Mouse (Mus musculus) retina, embryonic 14.5 days (tissue): ENCODE measurements around the gene Matn4.

Experiments used
- DNase-seq: peaks from one replicate; pipeline ENCODE4 v3.0.0-alpha.2; 2015; ENCODE audit warnings: low spot score

The Matn4 gene

DNA sequence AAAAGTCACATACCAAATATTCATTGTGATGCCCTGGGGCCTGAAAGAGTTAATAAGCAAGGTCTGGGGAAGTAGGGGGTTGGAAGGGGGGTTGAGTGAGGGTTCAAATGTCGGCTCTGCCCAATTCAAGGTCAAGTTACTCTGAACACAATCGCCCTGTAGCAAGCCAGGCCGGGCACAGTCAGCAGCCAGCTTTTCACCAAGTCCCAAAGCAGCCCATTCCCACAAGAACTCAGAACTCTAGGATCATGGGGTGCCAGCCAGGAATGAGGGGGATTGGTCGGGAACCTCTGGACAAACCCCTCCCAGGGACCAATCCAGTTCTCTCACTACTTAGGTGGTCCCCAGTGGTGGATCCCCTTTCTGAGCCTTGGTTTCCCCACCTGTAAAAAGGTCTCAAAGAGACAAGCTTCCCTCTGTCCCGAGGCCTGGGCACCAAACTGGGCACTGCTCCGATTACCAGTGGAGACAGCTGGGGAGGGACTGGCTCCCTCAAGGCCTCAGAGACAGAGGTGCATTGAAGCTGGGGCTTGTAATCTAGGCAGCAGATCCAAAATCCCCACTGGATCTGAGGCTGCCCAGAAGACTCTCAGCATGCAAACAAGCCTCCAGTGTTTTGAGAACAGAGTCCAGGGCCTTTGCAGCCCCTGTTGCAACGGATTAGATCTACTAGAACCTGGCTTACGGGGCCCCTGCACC is 31.4 kb upstream of the Matn4 start:
- no peak for DNase-seq

DNA sequence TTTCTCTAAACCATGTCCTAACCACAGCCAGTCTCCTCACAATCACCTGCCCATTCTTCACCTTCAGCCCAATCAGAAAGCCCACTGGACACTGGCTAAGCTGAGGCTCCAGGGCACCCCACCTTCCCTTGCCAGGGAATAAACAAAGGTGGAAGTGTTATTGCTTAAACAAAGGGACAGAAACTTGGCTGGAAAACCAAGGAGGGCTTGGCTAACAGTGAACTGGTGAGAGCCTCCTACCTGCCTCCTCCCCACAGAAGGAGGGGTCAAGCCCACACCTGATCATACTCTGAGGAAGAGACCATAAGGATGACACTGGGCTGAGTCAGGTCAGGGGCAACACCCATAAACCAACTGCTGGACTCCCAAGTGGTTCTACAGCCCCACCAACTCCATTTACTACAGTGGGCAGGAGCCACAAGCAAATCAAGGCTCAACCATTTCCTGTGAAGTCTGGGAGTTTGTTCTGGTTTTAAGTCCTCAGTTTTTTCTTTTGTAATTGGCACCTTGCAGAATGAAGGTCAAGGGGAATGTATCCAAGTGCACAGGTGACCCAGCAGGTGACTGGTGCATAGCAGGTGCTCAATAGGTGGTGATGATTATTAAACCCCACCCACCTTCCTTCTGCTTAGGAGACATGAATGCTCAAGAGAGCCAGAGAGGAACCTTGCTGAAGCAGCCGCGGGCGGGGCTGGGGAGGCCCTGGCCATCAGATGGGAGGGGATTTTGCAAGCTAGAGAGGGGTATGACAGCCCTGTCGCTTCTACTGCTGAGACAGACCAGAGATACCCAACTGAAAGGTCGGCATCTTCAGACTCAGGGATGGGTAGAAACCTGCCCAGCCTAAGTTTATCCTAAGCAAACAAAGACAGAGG is 30.5 kb upstream of the Matn4 start:
- no peak for DNase-seq

DNA sequence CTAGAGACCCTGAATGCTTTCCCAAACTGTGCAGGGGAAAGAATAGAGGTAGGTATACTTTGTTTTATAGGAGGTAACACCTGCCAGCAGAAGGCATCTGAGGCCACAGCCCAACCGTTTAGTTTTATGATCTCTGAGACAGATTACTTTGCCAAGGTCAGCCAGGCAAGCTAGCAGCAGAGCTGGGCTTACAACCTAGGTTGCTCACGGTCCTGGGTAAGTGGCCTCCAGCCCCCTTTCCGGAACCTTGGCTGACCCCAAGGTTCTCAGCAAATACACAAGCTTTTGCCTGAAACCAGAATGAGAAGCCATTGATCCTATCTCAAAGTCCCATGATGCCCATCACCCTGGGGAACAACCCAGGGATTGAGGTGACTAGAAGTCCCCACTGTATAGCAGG is 29.7 kb upstream of the Matn4 start:
- no peak for DNase-seq

DNA sequence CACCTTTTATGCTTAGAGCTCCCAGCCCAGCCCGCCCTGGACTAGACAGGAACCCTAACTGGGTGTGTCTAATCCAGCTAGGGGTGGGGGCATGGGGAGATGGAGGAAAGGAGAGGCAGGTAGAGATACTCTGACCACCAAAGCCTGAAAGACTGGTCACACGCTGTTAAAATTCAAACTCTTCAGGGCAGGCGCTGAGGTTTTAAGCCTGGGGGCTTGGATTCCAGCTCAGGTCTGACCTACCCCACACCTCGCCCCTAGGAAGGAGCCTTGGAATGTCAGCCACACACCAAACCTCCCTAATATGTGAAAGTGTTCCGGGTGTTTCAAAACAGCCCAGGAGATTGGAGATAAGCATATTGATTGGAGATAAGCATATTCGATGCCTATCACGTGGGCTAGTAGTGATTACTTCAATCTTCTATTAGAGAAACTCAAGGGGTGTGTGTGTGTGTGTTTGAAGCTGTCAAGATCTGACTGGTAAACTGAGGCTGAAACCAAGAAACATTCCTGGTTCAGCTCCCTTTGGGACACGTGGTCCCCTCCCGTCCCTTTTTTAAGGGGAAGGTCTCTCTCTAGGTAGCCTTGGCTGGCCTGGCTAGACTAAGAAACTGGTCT is 28.4 kb upstream of the Matn4 start:
- DNase-seq: no peak

DNA sequence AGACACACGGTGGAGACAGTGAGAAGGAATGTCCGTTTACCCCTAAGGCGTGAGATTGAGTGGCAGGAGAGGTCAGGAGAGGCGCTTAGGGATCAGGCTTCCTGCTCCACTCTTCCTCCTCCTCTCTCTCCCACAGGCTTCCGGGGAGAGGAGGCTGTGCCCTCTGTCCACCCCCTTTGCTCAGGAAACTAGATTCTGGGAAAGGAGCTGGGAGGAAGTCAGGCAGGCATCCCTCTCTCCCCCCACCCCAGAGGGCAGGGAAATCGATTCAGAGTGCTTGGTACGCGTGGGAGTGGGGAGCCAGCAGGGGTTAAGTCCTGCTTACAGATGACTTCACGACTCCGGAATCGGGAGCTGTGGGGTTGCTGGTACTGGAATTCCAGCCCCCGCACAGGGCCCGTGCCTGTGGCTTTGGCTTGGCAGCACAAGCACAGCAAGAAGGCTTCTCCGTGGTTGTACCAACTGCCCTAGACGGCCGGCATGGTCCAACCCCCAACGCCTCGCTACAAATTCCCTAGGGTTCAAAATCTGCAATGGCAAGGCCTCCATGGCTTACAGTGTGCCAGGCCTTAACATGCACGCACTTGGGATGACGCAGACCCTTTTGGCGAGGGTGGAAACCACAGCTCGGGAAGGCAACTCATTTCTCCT is 27.7 kb upstream of the Matn4 start:
- no peak for DNase-seq

DNA sequence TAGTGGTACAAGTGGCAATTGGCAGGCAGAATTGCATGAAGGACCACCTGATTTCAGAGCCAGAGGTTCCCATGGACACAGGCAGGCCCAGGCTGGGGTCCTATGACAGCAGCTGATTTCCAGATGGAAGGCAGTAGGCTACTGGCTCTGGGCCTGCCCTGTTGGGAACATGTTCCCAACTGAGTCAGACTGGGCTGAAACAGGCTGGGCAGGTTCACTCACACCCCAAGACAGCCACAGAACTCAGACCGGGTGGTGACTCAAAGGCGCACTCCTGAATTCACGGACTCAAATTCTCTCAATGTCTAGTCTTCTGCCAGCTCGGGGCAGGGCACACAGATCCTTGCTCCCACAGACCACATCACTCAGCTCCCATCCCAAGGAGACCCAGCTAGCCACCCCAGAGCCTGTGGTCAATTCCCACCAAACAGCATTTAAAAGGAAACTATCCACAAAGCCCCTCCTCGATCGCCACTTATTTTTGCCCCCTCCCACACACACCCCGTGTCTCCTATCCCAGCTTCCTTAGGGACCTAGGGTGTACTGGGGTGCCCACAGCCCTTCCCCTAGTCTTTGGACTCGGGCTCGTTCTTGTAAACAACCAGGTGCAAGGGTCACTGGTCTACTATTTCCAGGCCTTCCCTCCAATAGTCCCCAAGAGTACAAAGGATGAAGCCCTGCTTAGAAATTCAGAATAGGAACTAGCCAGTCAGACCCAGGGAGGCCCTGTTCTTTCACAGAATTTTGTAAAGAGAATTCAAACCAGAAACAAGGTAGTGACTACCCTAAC is 26.9 kb upstream of the Matn4 start:
- DNase-seq: no peak

DNA sequence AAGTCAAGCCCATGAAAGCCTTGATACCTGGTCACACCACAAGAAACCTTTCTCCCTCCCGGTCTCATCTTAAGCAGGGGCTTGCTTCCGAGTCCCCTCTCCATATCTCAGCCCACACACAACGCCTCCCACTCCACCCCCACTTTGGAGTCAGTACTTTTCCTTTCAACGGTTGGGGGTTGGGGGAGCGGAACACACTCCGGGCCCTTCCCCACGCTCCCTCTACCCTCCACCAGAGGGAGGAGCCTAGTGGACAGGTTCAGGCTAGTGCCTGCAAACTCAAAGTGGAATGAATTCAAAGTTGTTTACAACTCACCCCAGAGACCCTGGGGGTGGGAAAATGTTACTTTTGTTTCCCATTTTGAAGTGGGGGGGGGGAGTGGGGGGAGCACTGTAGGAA is 25.7 kb upstream of the Matn4 start:
- no peak for DNase-seq

DNA sequence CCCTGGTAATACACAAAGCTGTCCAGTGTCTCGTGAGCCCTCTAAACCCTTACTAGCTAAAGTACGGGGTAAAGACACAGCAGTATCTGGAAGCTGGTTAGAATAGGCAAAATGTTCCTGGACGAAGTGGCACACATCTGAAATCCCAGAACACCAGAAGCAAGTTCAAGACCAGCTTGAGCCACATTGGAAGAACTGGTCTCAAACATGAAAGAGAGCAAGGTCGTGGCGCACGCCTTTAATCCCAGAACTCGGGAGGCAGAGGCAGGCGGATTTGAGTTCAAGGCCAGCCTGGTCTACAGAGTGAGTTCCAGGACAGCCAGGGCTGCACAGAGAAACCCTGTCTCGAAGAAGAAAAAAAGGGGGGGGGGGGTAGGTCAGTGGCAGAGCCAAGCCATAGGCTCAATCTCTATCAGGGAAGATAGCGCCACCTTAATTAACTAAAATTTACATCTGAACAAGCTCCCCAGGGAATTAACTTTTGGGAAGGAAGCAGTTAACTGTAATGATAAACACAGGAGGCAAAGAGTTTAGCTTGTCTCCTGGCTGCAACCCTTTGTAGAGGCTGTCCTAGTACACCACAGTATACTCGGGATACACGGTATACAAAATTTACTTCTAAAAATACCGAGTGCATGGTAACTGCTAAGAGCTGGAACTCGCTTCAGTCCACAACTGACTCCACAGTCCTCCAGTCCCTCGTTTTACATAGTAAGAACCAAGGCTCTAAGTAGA is 25.1 kb upstream of the Matn4 start:
- no peak for DNase-seq

DNA sequence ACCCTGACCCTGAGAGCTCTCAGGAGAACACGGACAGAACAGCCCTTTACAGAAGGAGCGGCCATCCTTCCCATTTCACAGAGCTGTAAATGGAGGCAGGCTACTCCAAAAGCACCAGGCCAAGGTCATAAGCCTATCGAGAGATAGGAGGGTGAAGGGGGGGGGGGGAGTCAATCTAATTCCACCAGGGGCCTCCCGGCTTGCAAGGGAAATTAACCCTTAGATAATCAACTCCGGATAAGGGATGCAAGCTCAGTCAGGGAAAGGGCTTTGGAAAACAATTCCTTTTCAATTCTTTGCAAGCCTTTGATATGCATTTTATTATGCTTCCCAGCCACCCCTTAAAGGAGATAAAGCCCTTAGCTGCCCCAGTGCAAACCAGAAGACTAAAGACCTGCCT is 23.5 kb upstream of the Matn4 start:
- no peak for DNase-seq

DNA sequence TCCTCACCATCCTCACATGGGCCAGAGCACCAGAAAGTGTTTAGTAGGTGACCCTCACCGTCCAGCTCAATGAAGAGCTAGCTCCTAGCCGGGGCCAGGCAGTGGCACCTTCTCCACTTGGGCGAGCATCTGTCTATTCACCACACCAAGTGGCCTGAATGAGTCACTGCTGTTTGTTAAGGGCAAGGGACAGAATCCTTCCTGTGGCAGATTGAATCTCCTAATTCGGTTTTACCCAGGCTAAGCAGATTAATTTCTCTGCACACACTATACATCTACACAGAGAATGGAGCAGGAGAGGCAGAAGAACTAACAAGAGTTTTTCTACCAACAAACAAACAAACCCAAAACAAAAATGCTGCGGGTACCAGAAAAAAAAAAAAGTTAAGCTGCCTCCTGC is 22.0 kb upstream of the Matn4 start:
- DNase-seq: no peak

DNA sequence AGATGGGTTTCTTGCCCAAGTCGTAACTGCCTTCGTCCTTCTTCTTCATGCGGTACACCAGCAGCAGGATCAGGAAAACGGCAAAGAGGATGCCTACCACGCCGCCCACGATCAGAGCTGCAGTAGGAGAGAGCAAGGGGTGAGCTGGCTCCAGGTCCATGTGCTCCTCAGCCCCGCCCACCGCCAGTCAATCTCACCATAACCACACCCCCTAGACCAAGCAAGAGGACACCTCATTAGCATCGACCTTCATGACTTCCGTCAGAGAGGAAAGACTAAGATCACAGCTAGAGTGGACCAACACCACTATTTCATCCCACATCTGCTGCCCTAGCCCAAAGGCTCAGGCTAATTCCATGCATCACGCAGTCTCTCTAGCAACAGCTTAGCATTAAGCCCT is 21.2 kb upstream of the Matn4 start:
- no peak for DNase-seq

DNA sequence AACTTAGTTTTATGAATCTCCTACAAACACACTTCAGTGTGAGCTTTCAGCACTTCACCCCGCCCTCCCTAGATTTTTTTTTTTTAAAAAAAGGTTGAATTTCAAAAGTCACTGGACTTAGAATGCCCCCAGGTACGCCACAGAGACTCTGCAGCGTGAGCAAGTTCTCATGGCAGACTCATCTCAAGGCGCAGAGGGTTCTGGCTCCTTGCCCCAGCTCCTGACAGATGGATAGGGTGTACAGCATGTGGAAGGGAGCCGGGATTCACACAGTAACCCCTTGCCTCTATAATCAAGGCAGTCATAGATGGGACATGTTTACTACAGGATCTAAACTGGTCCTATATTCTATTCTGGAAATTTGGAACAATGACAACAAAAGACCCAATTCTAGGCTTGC is 20.4 kb upstream of the Matn4 start:
- no peak for DNase-seq

DNA sequence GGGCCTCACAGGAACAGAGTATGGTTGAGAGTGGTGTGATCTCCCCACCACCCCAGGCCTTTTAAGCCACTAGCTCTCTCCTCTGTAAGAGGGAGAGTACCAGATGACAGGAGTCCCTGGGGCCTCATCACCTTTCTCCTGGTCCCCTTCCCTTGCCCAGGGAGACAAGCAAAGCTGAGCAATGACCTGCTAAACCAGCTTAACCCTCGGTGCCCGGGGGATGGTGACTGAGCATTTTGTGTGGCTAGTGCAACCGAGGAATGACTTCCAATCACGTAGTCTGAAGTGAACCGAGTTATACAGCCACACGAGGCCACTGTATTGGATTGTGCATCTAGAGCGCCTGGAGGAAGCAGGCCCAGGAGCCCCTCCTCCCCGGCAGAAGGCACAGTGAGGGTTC is 19.4 kb upstream of the Matn4 start:
- no peak for DNase-seq

DNA sequence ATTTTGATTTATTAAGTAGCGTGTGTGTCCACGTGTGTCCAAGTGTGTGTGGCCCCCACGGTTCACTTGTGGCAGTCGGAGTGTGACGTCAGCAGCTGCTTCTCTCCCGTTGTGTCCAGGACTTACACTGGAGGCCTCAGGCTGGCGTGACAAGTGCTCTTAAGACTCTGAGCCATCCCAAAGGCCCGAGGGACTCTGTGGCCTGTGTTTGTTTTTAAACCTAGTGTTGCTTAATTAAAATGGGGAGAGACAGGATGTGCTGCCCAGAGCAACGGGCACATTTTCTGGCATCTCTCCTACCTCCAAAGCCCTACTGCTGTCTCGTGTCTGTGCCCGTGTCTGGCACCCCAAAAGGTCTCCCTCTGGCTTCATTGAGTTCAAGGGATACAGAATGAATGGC is 18.5 kb upstream of the Matn4 start:
- no peak for DNase-seq

DNA sequence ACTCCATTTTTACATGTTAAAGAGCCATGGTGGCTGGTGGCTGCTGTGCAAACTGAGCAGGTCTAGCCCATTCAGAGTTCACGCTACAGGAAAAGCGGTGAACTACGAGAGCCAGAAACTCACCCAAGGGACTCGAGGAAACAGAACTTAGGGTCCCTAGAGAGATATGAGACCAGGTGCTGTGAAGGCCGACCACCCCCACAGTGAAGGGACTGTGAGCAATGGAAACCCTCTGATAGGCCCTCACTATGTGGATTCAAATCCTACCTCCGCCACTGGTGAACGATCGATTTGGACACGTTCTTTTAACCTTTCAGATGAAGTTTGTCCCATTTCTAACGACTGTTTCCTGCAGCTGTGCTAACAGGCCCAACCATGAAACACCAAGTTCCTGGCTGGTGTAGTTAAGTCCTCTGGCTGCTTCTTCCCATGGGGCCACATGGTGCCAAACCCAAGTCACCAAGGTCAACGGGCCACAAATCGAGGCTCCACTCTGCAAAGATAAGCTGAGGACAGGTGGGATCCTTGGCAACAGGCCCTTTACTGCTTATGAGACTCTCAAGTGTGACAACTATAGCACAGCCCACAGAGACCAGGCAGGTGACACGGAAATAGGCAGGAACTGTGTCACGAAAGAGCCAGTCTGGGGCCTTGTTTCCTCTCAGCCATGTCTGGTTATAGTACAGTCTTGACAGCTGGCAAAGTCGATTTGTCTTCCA is 17.9 kb upstream of the Matn4 start:
- DNase-seq: no peak

DNA sequence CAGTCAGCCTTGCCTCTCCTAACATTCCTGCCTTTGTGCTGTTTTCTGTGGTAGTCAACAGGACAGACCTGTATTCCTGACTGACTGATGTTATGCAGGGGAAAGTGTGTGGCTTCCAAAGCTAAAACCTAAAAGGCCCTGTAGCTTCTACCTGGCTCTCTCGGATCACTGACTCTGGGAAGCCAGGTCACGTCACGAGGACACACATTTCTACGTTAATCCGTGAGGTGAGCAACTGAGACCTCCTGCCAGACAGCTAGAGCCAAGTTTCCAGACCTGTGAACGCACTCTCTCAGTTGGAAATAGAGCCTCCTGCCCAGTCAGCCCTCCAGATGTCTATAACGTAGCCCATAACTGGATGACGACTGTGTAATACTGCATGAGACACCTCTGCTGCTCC is 17.0 kb upstream of the Matn4 start:
- no peak for DNase-seq

DNA sequence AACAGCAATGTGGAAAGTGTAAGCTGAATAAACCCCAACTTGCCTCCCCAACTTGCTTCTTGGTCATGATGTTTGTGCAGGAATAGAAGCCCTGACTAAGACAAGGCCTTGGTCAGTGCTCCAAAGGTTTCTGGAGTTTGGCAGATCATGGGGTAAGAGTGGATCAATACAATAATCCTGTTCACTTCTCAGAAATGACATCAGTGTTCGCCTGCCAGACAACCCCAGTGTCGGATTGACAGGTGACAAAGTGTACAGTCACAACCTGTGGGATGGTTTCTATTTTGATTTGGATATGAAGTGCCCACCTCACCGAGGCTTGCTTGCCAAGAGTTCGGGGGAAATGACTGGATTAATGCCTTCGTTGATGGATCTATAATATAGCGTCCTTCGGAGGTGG is 16.3 kb upstream of the Matn4 start:
- DNase-seq: no peak

DNA sequence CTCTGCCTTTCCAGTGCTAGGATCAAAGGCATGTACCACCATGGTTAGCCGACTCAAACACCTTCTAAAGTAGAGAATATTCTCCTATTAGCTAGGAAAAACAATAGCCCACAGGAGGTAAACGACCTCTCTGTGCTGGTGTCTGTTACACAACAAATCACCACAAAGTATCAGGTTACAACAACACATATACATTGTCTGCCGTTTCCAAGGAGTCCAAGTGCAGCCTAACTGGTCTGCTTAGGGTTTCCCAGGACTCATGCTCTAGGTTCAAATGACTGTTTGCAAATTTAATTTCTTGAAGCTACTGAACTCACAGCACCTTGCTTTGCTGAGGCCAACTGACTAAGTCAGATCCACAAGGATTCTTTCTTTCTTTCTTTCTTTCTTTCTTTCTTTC is 14.5 kb upstream of the Matn4 start:
- no peak for DNase-seq

DNA sequence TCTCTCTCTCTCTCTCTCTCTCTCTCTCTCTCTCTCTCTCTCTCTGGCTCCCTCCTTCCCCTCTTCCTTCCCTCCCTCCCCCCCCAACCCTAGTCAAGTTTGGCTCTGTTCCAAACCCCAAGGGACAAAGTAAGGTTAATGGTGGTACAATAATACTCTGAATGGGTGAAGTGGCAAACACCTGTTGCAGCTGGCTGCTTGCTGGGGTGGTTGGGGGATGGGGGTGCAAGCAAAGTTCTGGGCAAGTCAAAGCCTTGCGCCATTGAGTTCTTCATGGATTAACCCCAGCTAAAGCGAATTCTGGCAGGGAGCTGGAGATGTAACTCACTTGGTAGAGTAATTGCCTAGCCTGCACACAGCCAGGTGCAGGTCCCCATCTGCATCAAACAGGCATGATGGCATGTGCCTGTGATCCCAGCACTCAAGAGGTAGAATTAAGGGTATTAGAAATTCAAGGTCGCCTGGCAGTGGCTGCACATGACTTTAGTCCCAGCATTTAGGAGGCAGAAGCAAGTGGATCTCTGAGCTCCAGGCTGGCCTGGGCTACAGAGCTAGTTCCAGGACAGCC is 13.4 kb upstream of the Matn4 start:
- DNase-seq: no peak

DNA sequence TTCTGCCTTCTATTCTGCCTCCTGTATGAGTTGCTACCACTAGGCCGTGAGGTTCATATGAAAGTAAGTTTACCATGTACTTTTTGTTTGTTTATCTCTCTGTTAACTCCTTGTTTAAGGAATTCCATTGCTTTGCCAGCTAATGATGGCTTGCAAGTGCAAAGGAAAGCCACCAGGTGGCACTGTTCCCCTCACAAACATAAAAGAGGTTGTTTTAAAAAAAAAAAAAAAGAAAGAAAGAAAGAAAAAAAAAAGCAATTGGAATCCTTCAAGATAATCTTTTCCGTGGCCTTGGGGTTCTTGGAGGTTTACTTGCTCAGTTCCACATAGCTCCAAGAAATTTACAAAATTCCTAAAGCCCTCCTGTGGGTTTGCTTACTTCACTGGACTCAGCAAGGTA is 12.2 kb upstream of the Matn4 start:
- DNase-seq: peak; percentile 72
